Mouse (Mus musculus): Measurements from ENCODE around the gene Ephb1. TPM values are rescaled to one million over a fixed set of nuclear protein-coding genes. Genes with fewer than 3 reads are reported as not detected.

Ephb1 gene
- polyA plus RNA-seq, 1 experiment: 2.5 TPM

GRCm38 (mm10) chr9:101924829-101925228 lies 429.7 kb downstream of the Ephb1 start:
- Histone ChIP-seq H3K27me3 (ENCODE audit: control insufficient read depth, insufficient read depth, insufficient read length) (no peaks in the 10 kb centered on the region), H3K4me2 (ENCODE audit: low read depth) (no peak overlapping the region), H3K79me2 (ENCODE audit: control insufficient read depth, insufficient read depth) (no peaks in the 10 kb centered on the region), H3ac (ENCODE audit: control insufficient read depth, insufficient read length) (no peak overlapping the region), H3K36me3 (ENCODE audit: control insufficient read depth, insufficient read depth) (no peaks in the 10 kb centered on the region), H3K4me3 (no peak overlapping the region)
- no peak for TF ChIP-seq TCF3 (IDR thresholded peaks at IDR 0.05; ENCODE audit: insufficient read length, low read depth)
- no peak for TF ChIP-seq E2F4 (IDR thresholded peaks at IDR 0.05; ENCODE audit: insufficient read depth)
- no peak for TF ChIP-seq MYOG (IDR thresholded peaks at IDR 0.05; ENCODE audit: control insufficient read depth in 1 of 3, insufficient read depth in 1 of 3, insufficient read length in 2 of 3, low read depth in 2 of 3)
- TF ChIP-seq CEBPB (IDR thresholded peaks at IDR 0.05; ENCODE audit: insufficient read depth, poor library complexity, severe bottlenecking): no peak
- no peak for TF ChIP-seq POLR2A (IDR thresholded peaks at IDR 0.05; ENCODE audit: insufficient read length, low read depth)
- TF ChIP-seq MYOD1 (IDR thresholded peaks at IDR 0.05; ENCODE audit: control insufficient read depth in 1 of 3, insufficient read length in 2 of 3, low read depth in 2 of 3): no peak
- TF ChIP-seq REST (IDR thresholded peaks at IDR 0.05; ENCODE audit: insufficient read depth, insufficient read length): no peak
- no peak for TF ChIP-seq USF1 (IDR thresholded peaks at IDR 0.05; ENCODE audit: low read depth)
- TF ChIP-seq TCF12 (IDR thresholded peaks at IDR 0.05; ENCODE audit: insufficient read depth, poor library complexity, severe bottlenecking): no peak

GRCm38 (mm10) chr9:101922846-101923245 lies 431.6 kb downstream of the Ephb1 start:
- H3K27me3 ChIP-seq (ENCODE audit: control insufficient read depth, insufficient read depth, insufficient read length): no peaks in the 10 kb centered on the region
- H3K4me3 ChIP-seq: no peak overlapping the region
- no peak for TF ChIP-seq POLR2A (IDR thresholded peaks at IDR 0.05; ENCODE audit: insufficient read length, low read depth)
- TF ChIP-seq TCF3 (IDR thresholded peaks at IDR 0.05; ENCODE audit: insufficient read length, low read depth): no peak
- no peak for TF ChIP-seq POLR2AphosphoS2 (IDR thresholded peaks at IDR 0.05; ENCODE audit: insufficient read length, low read depth)
- no peak for TF ChIP-seq TCF12 (IDR thresholded peaks at IDR 0.05; ENCODE audit: insufficient read depth, poor library complexity, severe bottlenecking)
- TF ChIP-seq MAX (IDR thresholded peaks at IDR 0.05; ENCODE audit: low read depth): no peak
- no peak for TF ChIP-seq MYOD1 (IDR thresholded peaks at IDR 0.05; ENCODE audit: control insufficient read depth in 1 of 3, insufficient read length in 2 of 3, low read depth in 2 of 3)
- H3ac ChIP-seq (ENCODE audit: control insufficient read depth, insufficient read length): no peak overlapping the region
- no peak overlapping the region for H3K4me2 ChIP-seq (ENCODE audit: low read depth)
- H3K36me3 ChIP-seq (ENCODE audit: control insufficient read depth, insufficient read depth): no peaks in the 10 kb centered on the region
- no peaks in the 10 kb centered on the region for H3K79me2 ChIP-seq (ENCODE audit: control insufficient read depth, insufficient read depth)

GRCm38 (mm10) chr9:101919324-101919723 lies 435.2 kb downstream of the Ephb1 start:
- no peak overlapping the region for H3ac ChIP-seq (ENCODE audit: control insufficient read depth, insufficient read length)
- no peaks in the 10 kb centered on the region for H3K36me3 ChIP-seq (ENCODE audit: control insufficient read depth, insufficient read depth)
- H3K4me3 ChIP-seq: no peak overlapping the region
- H3K4me2 ChIP-seq (ENCODE audit: low read depth): no peak overlapping the region
- no peaks in the 10 kb centered on the region for H3K79me2 ChIP-seq (ENCODE audit: control insufficient read depth, insufficient read depth)
- no peak for TF ChIP-seq MYOD1 (IDR thresholded peaks at IDR 0.05; ENCODE audit: control insufficient read depth in 1 of 3, insufficient read length in 2 of 3, low read depth in 2 of 3)
- no peak for TF ChIP-seq REST (IDR thresholded peaks at IDR 0.05; ENCODE audit: insufficient read depth, insufficient read length)
- TF ChIP-seq USF1 (IDR thresholded peaks at IDR 0.05; ENCODE audit: low read depth): no peak
- no peak for TF ChIP-seq POLR2AphosphoS2 (IDR thresholded peaks at IDR 0.05; ENCODE audit: insufficient read length, low read depth)
- no peak for TF ChIP-seq POLR2A (IDR thresholded peaks at IDR 0.05; ENCODE audit: insufficient read length, low read depth)
- no peak for TF ChIP-seq E2F4 (IDR thresholded peaks at IDR 0.05; ENCODE audit: insufficient read depth)
- no peak for TF ChIP-seq MAX (IDR thresholded peaks at IDR 0.05; ENCODE audit: low read depth)
- TF ChIP-seq SRF (IDR thresholded peaks at IDR 0.05; ENCODE audit: control insufficient read depth, insufficient read length, low read depth): no peak
- TF ChIP-seq TCF3 (IDR thresholded peaks at IDR 0.05; ENCODE audit: insufficient read length, low read depth): no peak
- no peak for TF ChIP-seq CEBPB (IDR thresholded peaks at IDR 0.05; ENCODE audit: insufficient read depth, poor library complexity, severe bottlenecking)
- TF ChIP-seq MYOG (IDR thresholded peaks at IDR 0.05; ENCODE audit: control insufficient read depth in 1 of 3, insufficient read depth in 1 of 3, insufficient read length in 2 of 3, low read depth in 2 of 3): no peak
- no peak for TF ChIP-seq TCF12 (IDR thresholded peaks at IDR 0.05; ENCODE audit: insufficient read depth, poor library complexity, severe bottlenecking)
- H3K27me3 ChIP-seq (ENCODE audit: control insufficient read depth, insufficient read depth, insufficient read length): no peaks in the 10 kb centered on the region

- no peaks in the 10 kb centered on the region for H3K79me2 ChIP-seq (ENCODE audit: control insufficient read depth, insufficient read depth)
- H3K4me2 ChIP-seq (ENCODE audit: low read depth): no peak overlapping the region
- H3K27me3 ChIP-seq (ENCODE audit: control insufficient read depth, insufficient read depth, insufficient read length): no peaks in the 10 kb centered on the region
- no peak overlapping the region for H3ac ChIP-seq (ENCODE audit: control insufficient read depth, insufficient read length)
- no peak overlapping the region for H3K4me3 ChIP-seq
- no peaks in the 10 kb centered on the region for H3K36me3 ChIP-seq (ENCODE audit: control insufficient read depth, insufficient read depth)
- no peak for TF ChIP-seq TCF12 (IDR thresholded peaks at IDR 0.05; ENCODE audit: insufficient read depth, poor library complexity, severe bottlenecking)
- TF ChIP-seq POLR2AphosphoS2 (IDR thresholded peaks at IDR 0.05; ENCODE audit: insufficient read length, low read depth): no peak
- no peak for TF ChIP-seq SRF (IDR thresholded peaks at IDR 0.05; ENCODE audit: control insufficient read depth, insufficient read length, low read depth)
- no peak for TF ChIP-seq CEBPB (IDR thresholded peaks at IDR 0.05; ENCODE audit: insufficient read depth, poor library complexity, severe bottlenecking)
- TF ChIP-seq MYOG (IDR thresholded peaks at IDR 0.05; ENCODE audit: control insufficient read depth in 1 of 3, insufficient read depth in 1 of 3, insufficient read length in 2 of 3, low read depth in 2 of 3): no peak
- no peak for TF ChIP-seq TCF3 (IDR thresholded peaks at IDR 0.05; ENCODE audit: insufficient read length, low read depth)
- no peak for TF ChIP-seq REST (IDR thresholded peaks at IDR 0.05; ENCODE audit: insufficient read depth, insufficient read length)
- TF ChIP-seq USF1 (IDR thresholded peaks at IDR 0.05; ENCODE audit: low read depth): no peak
- TF ChIP-seq E2F4 (IDR thresholded peaks at IDR 0.05; ENCODE audit: insufficient read depth): no peak
- no peak for TF ChIP-seq POLR2A (IDR thresholded peaks at IDR 0.05; ENCODE audit: insufficient read length, low read depth)
- no peak for TF ChIP-seq MYOD1 (IDR thresholded peaks at IDR 0.05; ENCODE audit: control insufficient read depth in 1 of 3, insufficient read length in 2 of 3, low read depth in 2 of 3)
- TF ChIP-seq MAX (IDR thresholded peaks at IDR 0.05; ENCODE audit: low read depth): no peak
Observed at GRCm38 (mm10) chr9:101918771-101919170, 435.7 kb downstream of the Ephb1 start.

GRCm38 (mm10) chr9:101915082-101915481 lies 439.4 kb downstream of the Ephb1 start:
- Histone ChIP-seq H3K36me3 (ENCODE audit: control insufficient read depth, insufficient read depth) (no peaks in the 10 kb centered on the region), H3ac (ENCODE audit: control insufficient read depth, insufficient read length) (no peak overlapping the region), H3K27me3 (ENCODE audit: control insufficient read depth, insufficient read depth, insufficient read length) (no peaks in the 10 kb centered on the region), H3K4me3 (no peak overlapping the region), H3K79me2 (ENCODE audit: control insufficient read depth, insufficient read depth) (no peaks in the 10 kb centered on the region), H3K4me2 (ENCODE audit: low read depth) (no peak overlapping the region)
- TF ChIP-seq USF1 (IDR thresholded peaks at IDR 0.05; ENCODE audit: low read depth) (no peak), MYOD1 (IDR thresholded peaks at IDR 0.05; ENCODE audit: control insufficient read depth in 1 of 3, insufficient read length in 2 of 3, low read depth in 2 of 3) (no peak), POLR2A (IDR thresholded peaks at IDR 0.05; ENCODE audit: insufficient read length, low read depth) (no peak), TCF12 (IDR thresholded peaks at IDR 0.05; ENCODE audit: insufficient read depth, poor library complexity, severe bottlenecking) (no peak), REST (IDR thresholded peaks at IDR 0.05; ENCODE audit: insufficient read depth, insufficient read length) (no peak)

Measured in myocyte (in vitro differentiated cells).